Mouse (Mus musculus) kidney, adult 2 months (tissue): ENCODE data around the gene Hdac11. TPM values are rescaled to one million over a fixed set of nuclear protein-coding genes. Genes with fewer than 3 reads are reported as not detected.
A peak's percentile ranks its signal among the peaks of the same experiment; 100 is the strongest.

Experiments
- DNase-seq: peaks from one replicate; pipeline ENCODE4 v3.0.0; 2021
- H3K27ac ChIP-seq: fragments of 200-500 bp; 2 replicates; pipeline ENCODE4 v1.5.1; 2012; ENCODE audit warnings: low read depth, low read length, control low read depth, inconsistent platforms; ENCODE audit not compliant: insufficient read depth
- H3K27me3 ChIP-seq: fragments of 200-500 bp; replicated peaks from 2 replicates; pipeline ENCODE4 v1.6.1; 2012; ENCODE audit warnings: mild to moderate bottlenecking, moderate library complexity, low read length, inconsistent platforms; ENCODE audit not compliant: control insufficient read depth, insufficient read depth
- H3K36me3 ChIP-seq: fragments of 200-500 bp; 2 replicates; pipeline ENCODE4 v1.6.1; 2012; ENCODE audit warnings: mild to moderate bottlenecking, moderate library complexity, low read length, inconsistent platforms; ENCODE audit not compliant: control insufficient read depth, insufficient read depth
- H3K4me1 ChIP-seq: fragments of 200-500 bp; 2 replicates; pipeline ENCODE4 v1.6.1; 2011; ENCODE audit warnings: low read length; ENCODE audit not compliant: control insufficient read depth, insufficient read depth
- H3K4me3 ChIP-seq: fragments of 200-500 bp; 2 replicates; pipeline ENCODE4 v1.5.1; 2011; ENCODE audit warnings: mild to moderate bottlenecking, low read depth, low read length, control low read depth; ENCODE audit not compliant: insufficient read depth
- CTCF ChIP-seq: fragments of 200-500 bp; conservative IDR thresholded peaks from 2 replicates; pipeline ENCODE4 v1.5.1; 2011; ENCODE audit warnings: low read depth, mild to moderate bottlenecking, control low read depth, low read length, moderate library complexity, mixed read lengths; ENCODE audit not compliant: insufficient read depth, insufficient read length
- POLR2A ChIP-seq: fragments of 200-500 bp; IDR thresholded peaks from one replicate; pipeline ENCODE4 v1.6.1; 2011; ENCODE audit warnings: low read depth, low read length, control low read depth
- WGBS: fragments of 180-500 bp; shearing (Covaris S2); methylation state at CpG from one replicate; pipeline ENCODE4 v1.1.7; 2018; 5-methylcytosine and 5-hydroxymethylcytosine counted together
- polyA plus RNA-seq: library from polyadenylated mRNA; depleted of rRNA; stranded (reverse); fragments of >200 nt; gene quantifications from 2 replicates; pipeline ENCODE4 v1.2.3, GENCODE M21; 2012

Gene Hdac11
- polyA plus RNA-seq, 1 experiment = 43.5 TPM

- TF ChIP-seq POLR2A (no peak), CTCF (no peak)
- H3K27ac ChIP-seq = no peak overlapping the region
These were observed 1.2 kb upstream of the Hdac11 start for GRCm38 (mm10) chr6:91155286-91155685.

GRCm38 (mm10) chr6:91156062-91156461, 403 bp upstream of the Hdac11 start:
- Histone ChIP-seq H3K27ac (peak overlapping the region; percentile 43), H3K36me3 (no peaks in the 10 kb centered on the region), H3K4me1 (no peaks in the 10 kb centered on the region; the same call in 1 of the 2 replicates), H3K4me3 (no peak overlapping the region), H3K27me3 (no peaks in the 10 kb centered on the region)
- DNase-seq = no peak
- 39% methylated on average over 4 of the region's 4 CpGs for WGBS
- TF ChIP-seq CTCF (no peak), POLR2A (no peak)

More at GRCm38 (mm10) chr6:91155286-91155685, 1.2 kb upstream of the Hdac11 start:
- Histone ChIP-seq H3K36me3 (no peaks in the 10 kb centered on the region), H3K27me3 (no peaks in the 10 kb centered on the region), H3K4me3 (no peak overlapping the region), H3K4me1 (no peaks in the 10 kb centered on the region; the same call in 1 of the 2 replicates)
- WGBS = 72% methylated on average over 3 of the region's 3 CpGs
- DNase-seq = no peak

GRCm38 (mm10) chr6:91157237-91157570, 739 bp downstream of the Hdac11 start:
- Histone ChIP-seq H3K4me1 (no peaks in the 10 kb centered on the region; the same call in 1 of the 2 replicates), H3K4me3 (peak overlapping the region; percentile 66), H3K36me3 (no peaks in the 10 kb centered on the region), H3K27ac (peak overlapping the region; percentile 97), H3K27me3 (no peaks in the 10 kb centered on the region)
- 35% methylated on average over 6 of the region's 6 CpGs for WGBS
- no peak for TF ChIP-seq POLR2A
- TF ChIP-seq CTCF = no peak
- no peak for DNase-seq

- no peaks in the 10 kb centered on the region; the same call in 1 of the 2 replicates for H3K4me1 ChIP-seq
- 69% methylated on average over 9 of the region's 9 CpGs for WGBS
- TF ChIP-seq POLR2A (no peak), CTCF (no peak)
- H3K27ac ChIP-seq = peak overlapping the region; percentile 56
- no peaks in the 10 kb centered on the region for H3K27me3 ChIP-seq
- H3K36me3 ChIP-seq = no peaks in the 10 kb centered on the region
- DNase-seq = no peak
- H3K4me3 ChIP-seq = no peak overlapping the region
These were observed 2.6 kb downstream of the Hdac11 start for GRCm38 (mm10) chr6:91159047-91159446.

- H3K4me1 ChIP-seq = no peaks in the 10 kb centered on the region; the same call in 1 of the 2 replicates
- DNase-seq = peak; percentile 91
- WGBS = 28% methylated on average over 3 of the region's 3 CpGs
- no peaks in the 10 kb centered on the region for H3K27me3 ChIP-seq
- no peaks in the 10 kb centered on the region for H3K36me3 ChIP-seq
- no peak overlapping the region for H3K4me3 ChIP-seq
- H3K27ac ChIP-seq = 0 out of 2 replicates have a peak overlapping the region, but pooled peaks have one; percentile 36
- TF ChIP-seq POLR2A = no peak
- TF ChIP-seq CTCF = no peak
These were observed 3.9 kb downstream of the Hdac11 start for GRCm38 (mm10) chr6:91160399-91160798.

- no peak overlapping the region for H3K27ac ChIP-seq
- H3K4me3 ChIP-seq = no peak overlapping the region
- 54% methylated on average over 2 of the region's 2 CpGs for WGBS
These were observed 4.5 kb downstream of the Hdac11 start for GRCm38 (mm10) chr6:91160976-91161375.

DNA sequence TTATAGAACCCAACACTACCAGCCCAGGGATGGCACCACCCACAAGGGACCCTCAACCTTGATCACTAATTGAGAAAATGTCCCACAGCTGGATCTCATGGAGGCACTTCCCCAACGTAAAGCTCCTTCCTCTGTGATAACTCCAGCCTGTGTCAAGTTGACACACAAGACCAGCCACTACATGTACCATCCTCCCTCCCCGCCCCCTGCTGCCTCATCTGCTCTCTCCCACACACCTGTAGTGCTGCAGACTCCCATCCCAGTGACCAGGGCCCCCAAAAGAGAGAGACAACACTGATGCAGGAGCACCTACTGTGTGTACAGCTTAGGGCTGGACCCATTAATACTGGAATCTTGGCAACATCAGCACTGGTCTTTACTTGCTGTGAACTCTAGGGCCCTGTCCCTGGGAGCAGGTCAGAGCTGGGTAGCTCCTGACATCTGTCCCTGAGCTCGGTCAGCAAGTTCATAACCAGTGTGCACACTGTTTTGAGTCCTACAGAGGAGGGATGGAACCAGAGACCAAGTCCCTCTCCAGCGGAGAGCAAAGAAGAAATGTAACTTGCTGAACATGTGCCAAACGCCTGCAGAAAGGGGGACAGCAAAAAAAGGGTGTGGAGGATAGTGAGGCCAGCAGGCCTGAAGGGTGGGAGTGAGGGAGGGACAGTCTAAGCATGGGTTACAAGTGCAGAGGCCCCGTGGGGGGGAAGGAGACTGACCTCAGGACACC, 5.2 kb downstream of the Hdac11 start:
- Histone ChIP-seq H3K4me3 (no peak overlapping the region), H3K27ac (no peak overlapping the region), H3K36me3 (no peaks in the 10 kb centered on the region), H3K4me1 (no peaks in the 10 kb centered on the region; the same call in 1 of the 2 replicates), H3K27me3 (no peaks in the 10 kb centered on the region)
- WGBS = 91% methylated on average over 6 of the region's 6 CpGs
- TF ChIP-seq CTCF (no peak), POLR2A (no peak)
- no peak for DNase-seq

More at GRCm38 (mm10) chr6:91160976-91161375, 4.5 kb downstream of the Hdac11 start:
- no peak for TF ChIP-seq POLR2A
- TF ChIP-seq CTCF = no peak
- no peak for DNase-seq
- no peaks in the 10 kb centered on the region for H3K27me3 ChIP-seq
- no peaks in the 10 kb centered on the region; the same call in 1 of the 2 replicates for H3K4me1 ChIP-seq
- no peaks in the 10 kb centered on the region for H3K36me3 ChIP-seq
